Mouse (Mus musculus) CD4-positive, CD25-positive, alpha-beta regulatory T cell, adult 2 months (primary cell): ENCODE measurements around the gene Jup.

Experiments used
- DNase-seq: peaks from one replicate; pipeline ENCODE4 v3.0.0-alpha.2; 2012; ENCODE audit warnings: low read depth, low spot score

Gene Jup

GRCm38 (mm10) chr11:100320701-100321410 is 76.7 kb downstream of the Jup start:
- DNase-seq, result peak; percentile 51

GRCm38 (mm10) chr11:100320172-100320630 is 77.4 kb downstream of the Jup start:
- DNase-seq, result peak; percentile 99

- peak; percentile 100 for DNase-seq
Observed at GRCm38 (mm10) chr11:100319492-100320171, 77.9 kb downstream of the Jup start, which contains the start of gene Eif1. Eif1 (plus strand) TSS chr11:100319885.
